Mouse (Mus musculus) ES-Bruce4 (cell line): ENCODE results near the gene Exoc3l. TPM values are rescaled to one million over a fixed set of nuclear protein-coding genes. Genes with fewer than 3 reads are reported as not detected.

Experiments
- H3K27ac ChIP-seq: 2 replicates; pipeline ENCODE4 v1.5.1; 2012; ENCODE audit warnings: low read length, inconsistent platforms; ENCODE audit not compliant: insufficient read depth
- H3K27me3 ChIP-seq: 2 replicates; pipeline ENCODE4 v1.6.1; 2012; ENCODE audit warnings: mild to moderate bottlenecking, low read length, inconsistent platforms; ENCODE audit not compliant: control insufficient read depth, poor library complexity, insufficient read depth, severe bottlenecking
- H3K36me3 ChIP-seq: 2 replicates; pipeline ENCODE4 v1.6.1; 2012; ENCODE audit warnings: inconsistent platforms, mild to moderate bottlenecking, low read length, moderate library complexity; ENCODE audit not compliant: control insufficient read depth, poor library complexity, insufficient read depth, severe bottlenecking
- H3K4me1 ChIP-seq: one replicate; pipeline ENCODE4 v1.8.1; 2011; ENCODE audit warnings: low read length; ENCODE audit not compliant: control insufficient read depth, insufficient read depth
- H3K4me3 ChIP-seq: 2 replicates; pipeline ENCODE4 v1.5.1; 2011; ENCODE audit warnings: low read depth, mild to moderate bottlenecking, low read length
- H3K9ac ChIP-seq: 2 replicates; pipeline ENCODE4 v1.6.1; 2012; ENCODE audit warnings: low read depth, mild to moderate bottlenecking, inconsistent platforms; ENCODE audit not compliant: poor library complexity, severe bottlenecking
- H3K9me3 ChIP-seq: replicated peaks from 2 replicates; pipeline ENCODE4 v1.6.1; 2012; ENCODE audit warnings: mild to moderate bottlenecking, low read length, inconsistent platforms; ENCODE audit not compliant: control insufficient read depth, poor library complexity, insufficient read depth, severe bottlenecking
- CTCF ChIP-seq: IDR thresholded peaks from one replicate; pipeline ENCODE4 v1.8.1; 2011; ENCODE audit warnings: low read depth, low read length
- EP300 ChIP-seq: IDR thresholded peaks from 2 replicates; pipeline ENCODE4 v1.6.1; 2011; ENCODE audit warnings: low read depth, low read length; ENCODE audit not compliant: insufficient read depth
- POLR2A ChIP-seq: IDR thresholded peaks from one replicate; pipeline ENCODE4 v1.8.1; 2011; ENCODE audit warnings: low read length; ENCODE audit not compliant: insufficient read depth
- polyA plus RNA-seq: library from polyadenylated mRNA; stranded (reverse); fragments of >200 nt; gene quantifications from 2 replicates; pipeline ENCODE4 v1.2.4, GENCODE M21; 2011; ENCODE audit warnings: low read depth; ENCODE audit not compliant: missing spikeins, insufficient read depth, insufficient read length

Gene Exoc3l
- polyA plus RNA-seq, 1 experiment, result 2.3 TPM

GRCm38 (mm10) chr8:105269461-105269947, 26.4 kb downstream of the Exoc3l start, which contains the start of gene Hsf4:
Gene Hsf4 (plus strand): TSS chr8:105269801.
- Histone ChIP-seq H3K4me1 (peaks cover 2% of the 10 kb centered on the region), H3K27ac (no peak within 1 kb of the TSS), H3K4me3 (peak within 1 kb of the TSS; percentile 61), H3K27me3 (peaks cover 18% of the 10 kb centered on the region), H3K9ac (peak within 1 kb of the TSS; percentile 54), H3K9me3 (no peaks in the 10 kb centered on the region), H3K36me3 (no peaks in the 10 kb centered on the region)
- TF ChIP-seq EP300 (no peak), POLR2A (peak; percentile 29)

DNA sequence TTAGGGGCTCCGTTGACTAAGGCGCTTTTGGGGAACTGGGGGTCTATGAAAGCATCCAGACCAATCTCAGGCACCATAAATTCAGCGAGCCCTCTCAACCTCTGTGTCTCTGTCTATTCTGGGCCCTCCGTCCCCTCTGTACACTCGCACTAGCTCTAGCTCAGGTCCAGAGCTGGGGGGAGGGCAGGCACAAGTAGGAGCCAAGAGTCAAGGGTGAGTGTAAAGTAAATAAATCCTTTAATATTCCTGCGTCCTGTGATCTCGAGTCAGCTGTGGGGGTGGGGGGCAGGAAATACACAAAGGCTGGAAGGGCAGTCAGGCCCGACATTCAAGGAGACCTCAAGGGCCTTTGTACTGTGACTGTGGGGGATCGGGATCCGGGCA, 26.8 kb downstream of the Exoc3l start:
- Histone ChIP-seq H3K4me1 (peaks cover 2% of the 10 kb centered on the region), H3K27ac (no peak overlapping the region)
- TF ChIP-seq EP300 (no peak), CTCF (no peak), POLR2A (no peak)

DNA sequence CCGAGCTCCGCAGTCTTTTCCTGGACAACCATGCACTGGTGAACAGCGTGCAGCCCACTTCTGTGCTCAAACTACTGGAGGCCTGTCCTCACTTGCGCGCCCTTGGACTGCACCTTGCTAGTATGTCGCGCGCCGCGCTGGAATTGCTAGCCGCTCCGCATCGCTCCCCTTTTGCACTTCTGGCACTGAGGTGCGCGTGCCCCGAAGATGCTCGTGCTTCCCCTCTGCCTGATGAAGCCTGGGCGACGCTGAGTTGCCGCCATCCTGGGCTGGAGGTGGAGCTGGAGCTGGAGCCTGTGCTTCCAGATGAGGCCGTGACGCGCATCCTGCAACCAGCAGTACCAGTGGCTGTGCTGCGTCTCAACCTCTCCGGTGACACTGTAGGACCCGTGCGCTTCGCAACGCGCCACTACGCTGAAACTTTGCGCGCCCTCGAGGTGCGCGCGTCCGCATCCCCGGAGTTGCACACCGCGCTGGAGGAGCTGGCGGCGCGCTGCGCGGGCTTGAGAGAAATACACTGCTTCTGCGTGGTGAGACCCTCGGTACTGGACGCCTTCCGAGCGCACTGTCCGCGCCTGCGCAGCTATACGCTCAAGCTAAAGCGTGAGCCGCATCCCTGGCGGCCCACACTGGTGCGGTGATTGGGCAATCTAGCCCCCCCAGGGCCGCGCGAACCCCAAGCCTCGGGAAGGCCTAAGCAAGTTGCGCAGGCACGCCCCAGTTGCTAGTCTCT, 27.4 kb downstream of the Exoc3l start:
- H3K9me3 ChIP-seq, result no peaks in the 10 kb centered on the region
- no peaks in the 10 kb centered on the region for H3K36me3 ChIP-seq
- TF ChIP-seq POLR2A (no peak), CTCF (no peak), EP300 (no peak)
- H3K4me1 ChIP-seq, result peaks cover 2% of the 10 kb centered on the region
- H3K27me3 ChIP-seq, result peaks cover 18% of the 10 kb centered on the region
- no peak overlapping the region for H3K27ac ChIP-seq
- peak overlapping the region; percentile 61 for H3K4me3 ChIP-seq
- peak overlapping the region; percentile 54 for H3K9ac ChIP-seq

More for the DNA sequence above, 26.8 kb downstream of the Exoc3l start:
- Histone ChIP-seq H3K4me3 (peak overlapping the region; percentile 61), H3K9me3 (no peaks in the 10 kb centered on the region), H3K27me3 (peaks cover 18% of the 10 kb centered on the region), H3K9ac (peak overlapping the region; percentile 54), H3K36me3 (no peaks in the 10 kb centered on the region)

DNA sequence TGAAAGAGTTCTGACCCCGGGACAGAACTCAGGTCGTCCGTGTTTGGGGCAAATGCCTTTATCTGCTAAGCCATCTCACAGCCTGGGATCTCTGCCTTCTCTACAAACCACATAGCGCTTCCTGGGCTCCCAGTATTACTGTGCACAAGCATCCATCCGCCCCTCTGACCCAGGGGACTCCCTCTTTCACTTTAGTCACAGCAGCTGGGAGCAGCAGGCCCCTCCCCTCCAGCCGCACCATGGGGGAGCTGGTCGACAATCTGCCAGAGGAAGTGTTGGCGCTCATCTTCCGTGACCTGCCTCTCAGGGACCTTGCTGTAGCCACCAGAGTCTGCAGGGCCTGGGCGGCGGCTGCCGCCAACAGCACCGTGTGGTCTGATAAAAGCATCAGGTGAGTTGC, 29.1 kb downstream of the Exoc3l start:
- Histone ChIP-seq H3K4me3 (no peak overlapping the region), H3K27me3 (peaks cover 16% of the 10 kb centered on the region), H3K9me3 (no peaks in the 10 kb centered on the region), H3K4me1 (peaks cover 2% of the 10 kb centered on the region), H3K9ac (no peak overlapping the region), H3K27ac (no peak overlapping the region), H3K36me3 (no peaks in the 10 kb centered on the region)
- TF ChIP-seq CTCF, result no peak
- no peak for TF ChIP-seq POLR2A
- TF ChIP-seq EP300, result no peak

- Histone ChIP-seq H3K36me3 (no peaks in the 10 kb centered on the region), H3K9ac (peak overlapping the region; percentile 64), H3K4me1 (no peaks in the 10 kb centered on the region), H3K9me3 (no peaks in the 10 kb centered on the region), H3K4me3 (peak overlapping the region; percentile 11; the same call in 1 of the 2 replicates), H3K27ac (no peak overlapping the region), H3K27me3 (peaks cover 7% of the 10 kb centered on the region; the same call in 1 of the 2 replicates)
- TF ChIP-seq EP300 (no peak), POLR2A (no peak), CTCF (no peak)
Observed at GRCm38 (mm10) chr8:105265128-105265527, 30.8 kb downstream of the Exoc3l start.
